Mouse (Mus musculus): ENCODE data around the gene Ppp1r14a. TPM values are rescaled to one million over a fixed set of nuclear protein-coding genes. Genes with fewer than 3 reads are reported as not detected.

Gene Ppp1r14a
- polyA plus RNA-seq, 1 experiment, result 5.0 TPM

DNA sequence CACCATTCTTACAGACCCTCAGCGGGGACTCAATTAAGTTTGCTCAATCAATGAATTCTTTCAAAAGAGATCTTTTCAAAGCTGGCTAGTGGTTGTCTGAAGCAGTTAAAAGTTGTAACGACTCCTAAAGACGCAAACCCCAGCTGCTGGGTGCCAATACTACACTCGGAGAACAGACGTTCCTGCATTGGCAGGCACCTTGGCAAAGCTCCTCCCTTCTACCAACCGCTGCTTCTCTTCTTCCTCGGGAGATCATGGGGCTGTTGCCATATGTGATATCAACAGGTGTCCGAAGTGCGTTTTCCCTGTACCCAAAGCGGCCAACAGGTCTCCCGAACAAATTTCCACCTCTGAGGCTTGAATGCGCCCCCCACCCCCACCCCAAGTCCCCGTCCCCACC, 8.3 kb upstream of the Ppp1r14a start:
- TF ChIP-seq POLR2A (IDR thresholded peaks at IDR 0.05; ENCODE audit: borderline replicate concordance, extremely low read depth, insufficient read depth, insufficient read length, poor library complexity, severe bottlenecking) (no peak), CTCF (IDR thresholded peaks at IDR 0.05; ENCODE audit: borderline replicate concordance, extremely low read depth, insufficient read depth, insufficient read length) (no peak)
- no peak for DNase-seq (ENCODE audit: low read depth)

DNA sequence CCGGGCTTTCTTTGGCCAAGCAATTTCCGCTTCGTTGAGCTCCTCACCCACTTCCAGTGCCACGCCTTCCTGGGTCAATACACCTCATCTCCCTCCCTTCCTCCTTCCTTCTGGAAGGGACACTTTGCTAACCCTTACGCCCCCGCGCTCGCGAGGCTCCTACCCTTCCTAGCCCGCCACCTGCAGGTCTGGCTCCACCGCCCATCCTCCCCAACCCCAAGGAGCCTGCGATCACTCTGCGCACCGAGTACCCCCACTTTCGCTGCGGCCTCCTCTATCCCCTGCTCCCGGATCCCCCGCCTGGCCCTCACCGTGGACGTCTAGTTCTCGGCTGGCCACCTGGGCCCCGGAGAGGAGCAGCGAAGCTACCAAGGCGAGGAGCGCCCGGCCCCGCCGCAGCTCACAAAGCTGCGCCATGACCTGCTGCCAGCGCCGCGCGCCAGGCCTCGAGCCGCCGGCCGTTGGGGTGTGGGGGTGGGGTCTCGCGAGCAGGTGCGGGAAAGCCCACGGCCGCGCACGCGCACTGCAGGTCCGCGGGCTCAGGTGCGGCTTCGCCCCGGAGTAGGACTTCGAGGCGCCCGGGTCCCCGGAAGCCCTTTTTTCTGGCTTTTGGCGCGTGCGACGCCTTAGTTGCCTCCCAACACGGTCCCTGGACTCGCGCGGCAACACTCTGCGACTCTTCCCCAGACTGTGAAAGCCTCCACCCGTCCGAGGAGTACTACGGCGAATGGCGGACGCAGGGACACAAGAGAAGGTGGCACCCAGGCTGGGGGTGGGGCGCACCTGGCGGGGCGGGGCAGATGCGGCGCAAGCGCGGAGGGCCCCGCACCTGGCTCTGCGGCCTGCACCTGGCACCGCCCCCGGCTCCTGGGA, 7.7 kb upstream of the Ppp1r14a start, which contains the start of gene Spint2:
TSS of gene Spint2 (minus strand) at position 712 of the 873 bp plus-strand sequence.
- TF ChIP-seq POLR2A (IDR thresholded peaks at IDR 0.05; ENCODE audit: borderline replicate concordance, extremely low read depth, insufficient read depth, insufficient read length, poor library complexity, severe bottlenecking) (0 out of 2 replicates have a peak, but pooled peaks have one; percentile 26), CTCF (IDR thresholded peaks at IDR 0.05; ENCODE audit: borderline replicate concordance, extremely low read depth, insufficient read depth, insufficient read length) (0 out of 2 replicates have a peak, but pooled peaks have one; percentile 1)
- DNase-seq (ENCODE audit: low read depth), result peak; percentile 71

DNA sequence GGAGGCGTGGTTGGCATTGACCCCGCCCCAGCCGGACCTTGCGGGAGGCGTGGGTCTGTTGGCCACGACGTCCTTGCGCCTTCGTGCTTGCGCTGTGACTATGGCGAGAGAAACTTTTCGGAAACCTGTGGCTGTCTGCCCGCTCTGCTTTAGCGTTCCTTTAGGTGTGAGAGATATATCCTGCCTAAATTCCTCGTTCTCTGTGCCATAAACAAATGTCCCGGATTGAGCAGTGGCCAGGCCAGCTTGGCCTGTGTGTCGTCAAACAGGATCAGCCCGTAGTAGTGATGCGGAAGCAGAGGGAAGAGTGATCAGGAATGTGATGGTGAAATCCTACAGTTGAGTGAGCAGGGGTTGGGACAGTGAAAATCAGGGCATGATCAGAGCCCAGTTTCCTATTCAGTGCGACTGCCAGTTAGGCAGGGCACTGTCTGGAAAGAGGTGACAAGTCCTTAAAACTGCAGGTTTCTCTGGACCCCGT, 7.0 kb upstream of the Ppp1r14a start:
- no peak for DNase-seq (ENCODE audit: low read depth)
- no peak for TF ChIP-seq CTCF (IDR thresholded peaks at IDR 0.05; ENCODE audit: borderline replicate concordance, extremely low read depth, insufficient read depth, insufficient read length)
- no peak for TF ChIP-seq POLR2A (IDR thresholded peaks at IDR 0.05; ENCODE audit: borderline replicate concordance, extremely low read depth, insufficient read depth, insufficient read length, poor library complexity, severe bottlenecking)

DNA sequence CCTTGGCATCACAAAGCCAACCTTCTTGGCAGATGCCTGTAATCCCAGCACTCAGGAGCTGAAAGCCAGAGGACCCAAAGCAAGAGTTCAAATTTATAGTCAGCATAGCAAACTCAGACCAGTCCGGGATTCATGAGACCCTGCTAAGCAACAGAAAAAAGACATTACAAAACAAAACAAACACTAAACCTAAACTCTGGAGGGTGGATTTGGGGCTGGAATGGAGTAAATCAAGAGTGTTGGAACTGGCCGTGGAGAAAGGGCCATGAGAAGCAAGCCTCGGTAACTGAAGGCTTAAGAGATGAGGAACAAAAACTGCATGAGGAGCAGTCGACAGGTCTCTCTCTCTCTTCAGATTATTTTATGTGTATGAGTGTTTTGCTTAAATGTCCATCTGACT, 5.2 kb upstream of the Ppp1r14a start:
- TF ChIP-seq POLR2A (IDR thresholded peaks at IDR 0.05; ENCODE audit: borderline replicate concordance, extremely low read depth, insufficient read depth, insufficient read length, poor library complexity, severe bottlenecking) (no peak), CTCF (IDR thresholded peaks at IDR 0.05; ENCODE audit: borderline replicate concordance, extremely low read depth, insufficient read depth, insufficient read length) (no peak)
- DNase-seq (ENCODE audit: low read depth), result no peak

DNA sequence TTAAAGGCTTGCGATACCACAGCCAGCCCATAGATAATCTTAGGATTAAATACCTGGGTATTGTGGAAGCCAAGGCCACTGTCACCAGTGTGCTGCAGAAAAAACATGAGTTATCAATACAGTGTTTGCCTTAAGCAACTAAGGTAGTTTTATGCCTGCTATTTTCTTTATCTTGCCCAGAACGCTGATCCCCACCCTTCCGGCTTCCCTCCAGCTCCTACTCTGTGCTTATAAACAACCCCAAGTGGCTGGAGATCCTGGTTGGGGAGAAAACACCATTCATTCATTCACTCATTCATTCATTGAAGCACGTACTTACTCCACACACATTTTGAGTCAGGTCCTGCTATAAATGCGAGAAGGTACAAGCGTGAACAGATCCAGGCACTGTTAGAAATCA, 4.6 kb upstream of the Ppp1r14a start:
- TF ChIP-seq CTCF (IDR thresholded peaks at IDR 0.05; ENCODE audit: borderline replicate concordance, extremely low read depth, insufficient read depth, insufficient read length), result no peak
- no peak for TF ChIP-seq POLR2A (IDR thresholded peaks at IDR 0.05; ENCODE audit: borderline replicate concordance, extremely low read depth, insufficient read depth, insufficient read length, poor library complexity, severe bottlenecking)
- DNase-seq (ENCODE audit: low read depth), result no peak

DNA sequence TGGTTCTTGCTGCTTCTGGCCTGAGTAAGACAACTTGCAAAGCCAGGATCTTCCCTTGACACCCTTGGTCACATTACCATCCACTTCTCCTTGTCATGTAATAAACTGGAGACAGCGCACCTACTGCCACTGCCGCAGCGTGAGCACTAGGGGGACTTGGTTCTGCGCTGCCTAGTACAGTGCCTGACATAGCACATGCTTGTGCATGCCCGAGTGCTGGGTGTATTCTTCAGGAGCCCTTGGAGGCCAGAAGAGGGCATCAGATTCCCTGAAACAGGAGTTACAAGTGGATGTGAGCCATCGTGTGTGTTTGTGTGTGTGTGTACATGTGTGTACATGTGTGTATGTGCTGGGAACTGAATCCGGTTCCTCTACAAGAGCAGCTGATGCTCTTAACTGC, 1.6 kb upstream of the Ppp1r14a start:
- DNase-seq (ENCODE audit: low read depth), result no peak
- TF ChIP-seq CTCF (IDR thresholded peaks at IDR 0.05; ENCODE audit: borderline replicate concordance, extremely low read depth, insufficient read depth, insufficient read length) (no peak), POLR2A (IDR thresholded peaks at IDR 0.05; ENCODE audit: borderline replicate concordance, extremely low read depth, insufficient read depth, insufficient read length, poor library complexity, severe bottlenecking) (no peak)

DNA sequence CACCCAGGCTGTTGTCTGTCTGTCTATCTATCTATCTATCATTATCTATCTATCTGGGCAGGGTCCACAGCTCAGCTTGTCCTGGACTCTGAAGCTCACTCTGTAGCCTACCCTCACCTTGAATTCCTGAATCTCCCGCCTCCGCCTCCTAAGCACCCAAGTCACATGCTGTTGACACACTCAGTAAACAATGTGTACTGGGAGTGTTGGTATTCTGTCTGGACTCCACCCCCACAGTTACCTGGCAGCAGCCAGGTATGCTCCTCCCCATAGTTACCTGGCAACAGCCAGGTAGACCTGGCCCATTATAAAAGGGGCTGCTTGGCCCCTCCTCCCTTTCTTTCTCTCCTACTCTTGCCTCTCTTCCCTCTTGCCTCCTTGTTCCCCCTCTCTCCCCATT, 1.0 kb upstream of the Ppp1r14a start:
- no peak for TF ChIP-seq POLR2A (IDR thresholded peaks at IDR 0.05; ENCODE audit: borderline replicate concordance, extremely low read depth, insufficient read depth, insufficient read length, poor library complexity, severe bottlenecking)
- TF ChIP-seq CTCF (IDR thresholded peaks at IDR 0.05; ENCODE audit: borderline replicate concordance, extremely low read depth, insufficient read depth, insufficient read length), result no peak
- DNase-seq (ENCODE audit: low read depth), result no peak

DNA sequence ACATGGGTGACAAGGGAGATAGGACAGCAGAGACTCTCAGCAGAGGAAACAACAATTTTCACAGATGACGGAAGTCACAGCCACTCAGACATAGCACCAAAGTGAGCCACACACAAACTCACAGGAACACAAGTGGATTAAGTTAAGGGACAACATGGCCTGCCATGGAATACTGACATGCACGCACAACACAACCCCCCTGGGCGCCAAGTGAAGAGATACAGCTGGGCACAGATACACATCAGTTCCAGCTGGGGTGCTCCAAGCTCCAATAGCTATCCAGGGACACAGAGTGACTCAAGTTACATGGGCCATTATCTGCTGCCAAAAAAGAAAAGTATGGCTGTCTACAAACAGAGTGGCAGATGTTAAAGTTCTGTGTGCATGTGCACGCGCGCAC, 748 bp downstream of the Ppp1r14a start:
- DNase-seq (ENCODE audit: low read depth), result no peak
- no peak for TF ChIP-seq POLR2A (IDR thresholded peaks at IDR 0.05; ENCODE audit: borderline replicate concordance, extremely low read depth, insufficient read depth, insufficient read length, poor library complexity, severe bottlenecking)
- TF ChIP-seq CTCF (IDR thresholded peaks at IDR 0.05; ENCODE audit: borderline replicate concordance, extremely low read depth, insufficient read depth, insufficient read length), result no peak

DNA sequence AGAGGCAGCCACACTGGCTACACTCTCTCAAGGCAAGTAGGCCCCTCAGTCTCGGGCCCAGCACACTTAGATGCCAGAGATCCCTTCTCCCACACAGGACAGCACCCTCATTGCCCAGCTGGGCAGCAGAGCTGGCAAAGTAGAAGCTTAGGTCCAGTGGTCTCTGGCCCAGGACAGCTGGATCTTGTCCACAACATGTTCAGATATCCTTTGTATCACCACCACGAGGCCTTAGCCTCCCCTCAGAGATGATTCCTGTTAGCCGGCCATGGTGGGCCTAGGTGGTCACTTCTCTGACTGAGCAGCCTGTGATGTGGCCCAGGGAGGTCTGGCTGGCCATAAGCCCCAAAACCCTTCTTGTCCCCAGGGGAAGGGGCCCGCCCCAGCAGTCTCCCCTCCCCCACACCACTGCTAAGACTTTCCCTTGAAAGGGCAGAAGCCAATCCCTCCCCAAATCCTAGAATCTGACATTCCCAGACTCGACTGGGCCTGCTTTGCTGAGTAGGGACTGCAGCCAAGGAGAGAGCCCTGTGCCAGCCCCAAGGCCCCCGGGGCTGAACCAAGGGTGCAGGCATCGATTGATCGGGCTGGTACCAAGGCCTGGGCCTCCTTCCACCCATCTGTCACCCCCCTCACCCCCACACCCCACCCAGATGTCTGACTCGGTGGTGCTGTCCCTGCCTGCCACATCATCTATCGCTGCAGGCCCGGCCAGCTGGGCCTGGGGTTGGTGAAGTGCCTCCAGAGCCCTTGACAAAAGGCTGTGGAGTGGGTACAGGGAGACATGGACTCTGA, 1.8 kb downstream of the Ppp1r14a start:
- peak; percentile 66 for DNase-seq (ENCODE audit: low read depth)
- TF ChIP-seq CTCF (IDR thresholded peaks at IDR 0.05; ENCODE audit: borderline replicate concordance, extremely low read depth, insufficient read depth, insufficient read length), result no peak
- TF ChIP-seq POLR2A (IDR thresholded peaks at IDR 0.05; ENCODE audit: borderline replicate concordance, extremely low read depth, insufficient read depth, insufficient read length, poor library complexity, severe bottlenecking), result no peak

DNA sequence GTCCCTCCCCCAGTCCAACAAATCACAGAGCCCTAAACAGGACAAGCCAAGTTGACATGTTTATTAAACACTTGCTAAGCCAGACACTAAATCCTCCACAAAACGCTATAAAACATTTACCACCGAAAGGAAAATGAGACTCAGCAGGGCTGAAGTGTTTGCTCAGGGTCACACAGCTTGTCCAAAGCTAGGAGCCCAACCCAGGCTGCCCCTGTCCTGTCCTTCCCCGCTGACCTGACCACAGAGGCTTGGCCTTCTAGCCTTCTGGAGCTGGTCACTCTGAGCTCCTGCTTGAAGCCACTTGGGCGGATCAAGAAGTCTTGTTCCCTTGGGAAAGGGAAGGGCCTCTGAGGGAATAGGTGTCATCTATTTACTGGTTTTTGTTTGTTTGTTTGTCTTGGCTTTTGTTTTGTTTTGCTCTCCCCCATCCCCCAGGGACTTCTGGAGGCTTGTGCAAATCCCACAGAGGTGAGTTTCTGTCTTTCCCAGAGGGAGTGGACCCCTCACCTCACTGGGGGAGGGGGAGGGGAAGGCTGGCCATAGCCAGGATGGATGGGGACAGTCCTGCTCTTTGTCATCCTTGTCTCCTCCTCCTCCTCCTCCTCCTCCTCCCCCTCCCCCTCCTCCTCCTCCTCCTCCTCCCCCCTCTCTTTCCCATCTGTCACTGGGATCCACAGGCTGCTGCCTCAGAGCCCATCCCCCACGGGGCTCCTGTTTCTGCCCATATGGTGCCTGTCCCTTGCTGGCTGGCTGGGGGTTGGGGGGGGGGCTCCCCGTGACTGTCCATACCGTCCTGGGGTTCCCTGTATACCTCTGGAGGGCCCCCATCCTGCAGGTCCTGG, 2.7 kb downstream of the Ppp1r14a start:
- TF ChIP-seq POLR2A (IDR thresholded peaks at IDR 0.05; ENCODE audit: borderline replicate concordance, extremely low read depth, insufficient read depth, insufficient read length, poor library complexity, severe bottlenecking), result no peak
- no peak for TF ChIP-seq CTCF (IDR thresholded peaks at IDR 0.05; ENCODE audit: borderline replicate concordance, extremely low read depth, insufficient read depth, insufficient read length)
- DNase-seq (ENCODE audit: low read depth), result peak; percentile 82
